Mouse (Mus musculus) midbrain, embryonic 10.5 days (tissue): Measurements from ENCODE around the gene Lrrc74b. TPM values are rescaled to one million over a fixed set of nuclear protein-coding genes. Genes with fewer than 3 reads are reported as not detected.

Source experiments
- DNase-seq: peaks from one replicate; pipeline ENCODE4 v3.0.0-alpha.2; 2017; ENCODE audit warnings: low spot score
- H3K27ac ChIP-seq: fragments of 300-500 bp; sonication (generic); replicated peaks from 2 replicates; pipeline ENCODE4 v1.5.1; 2016; ENCODE audit warnings: mild to moderate bottlenecking
- H3K27me3 ChIP-seq: fragments of 300-500 bp; sonication (generic); 2 replicates; pipeline ENCODE4 v1.6.1; 2016; ENCODE audit warnings: low read depth, mild to moderate bottlenecking; ENCODE audit not compliant: poor library complexity, severe bottlenecking
- H3K36me3 ChIP-seq: fragments of 300-500 bp; sonication (generic); 2 replicates; pipeline ENCODE4 v1.6.1; 2016; ENCODE audit warnings: mild to moderate bottlenecking, moderate library complexity
- H3K4me1 ChIP-seq: fragments of 300-500 bp; sonication (generic); 2 replicates; pipeline ENCODE4 v1.6.1; 2016
- H3K4me3 ChIP-seq: fragments of 300-500 bp; sonication (generic); 2 replicates; pipeline ENCODE4 v1.5.1; 2016; ENCODE audit warnings: mild to moderate bottlenecking, moderate library complexity
- H3K9me3 ChIP-seq: fragments of 300-500 bp; sonication (generic); replicated peaks from 2 replicates; pipeline ENCODE4 v1.6.1; 2016; ENCODE audit warnings: mild to moderate bottlenecking
- WGBS: fragments of 180-500 bp; shearing (Covaris S2); methylation state at CpG from one replicate; pipeline ENCODE4 v1.1.7; 2016; 5-methylcytosine and 5-hydroxymethylcytosine counted together
- polyA plus RNA-seq: library from polyadenylated mRNA; unstranded; fragments of >200 nt; fragmentation: Nextera tagmentation; extraction: Ambion mirVana; gene quantifications from 2 replicates; pipeline ENCODE4 v1.2.1, GENCODE M21; 2016

Lrrc74b gene
- 0.17 and 0.27 TPM in 2 replicates for polyA plus RNA-seq

DNA sequence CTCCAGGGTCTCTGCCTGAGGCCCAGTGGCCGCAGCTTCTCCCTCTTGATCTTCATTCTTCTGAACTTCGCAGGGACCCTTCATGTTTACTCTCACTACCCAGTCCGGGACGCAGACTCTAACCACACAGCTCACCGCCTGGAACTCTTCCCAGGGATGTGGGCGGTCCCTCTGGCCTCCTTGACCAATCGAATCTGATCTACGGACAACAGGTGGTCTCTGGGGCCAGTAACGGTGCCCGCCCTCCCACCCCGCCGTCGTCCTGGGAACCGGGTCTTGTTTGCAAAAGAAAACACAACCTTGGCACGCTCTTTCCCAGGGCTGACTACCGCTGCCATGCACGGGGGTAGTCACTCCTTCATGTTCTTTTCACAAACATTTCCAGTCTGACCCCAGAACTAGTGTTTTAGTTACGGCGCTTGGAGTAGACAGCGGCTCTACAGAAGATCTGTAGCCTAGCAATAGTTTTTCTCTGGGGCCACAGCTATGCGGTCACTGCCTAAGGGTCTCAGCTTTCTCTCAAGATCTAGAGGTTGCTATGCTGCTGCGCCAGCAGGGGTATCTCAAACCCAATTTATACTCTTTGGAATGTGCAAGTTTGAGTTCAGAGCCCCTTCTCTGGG, at the start of gene Lrrc74b:
Gene Lrrc74b (minus strand): TSS at position 120 of the 623 bp plus-strand sequence.
- WGBS = under 1% methylated on average over 22 of the region's 22 CpGs
- peaks cover 53% of the 10 kb centered on the region for H3K27me3 ChIP-seq

DNA sequence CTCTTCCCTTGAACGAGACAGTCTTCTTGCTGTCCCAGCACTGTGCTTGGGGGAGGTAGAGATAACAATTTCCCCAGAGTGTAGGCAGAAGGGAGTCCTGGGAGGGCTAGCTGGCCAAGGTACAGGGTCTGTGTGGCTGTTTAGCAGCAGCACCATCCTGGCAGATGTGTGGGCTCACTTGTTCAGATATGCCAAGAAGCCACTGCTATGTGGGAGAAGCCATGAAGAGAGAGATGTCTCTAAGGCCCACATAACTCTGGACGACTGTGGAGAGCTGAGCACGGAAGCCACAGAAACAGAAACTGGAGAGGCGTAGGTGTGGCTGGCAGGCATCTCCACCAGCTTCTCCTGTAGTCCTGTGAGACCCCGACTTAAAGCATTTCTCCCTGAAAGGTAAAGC, 44.6 kb upstream of the Lrrc74b start:
- Histone ChIP-seq H3K27ac (no peak overlapping the region), H3K4me1 (no peaks in the 10 kb centered on the region), H3K36me3 (no peaks in the 10 kb centered on the region), H3K4me3 (no peak overlapping the region), H3K9me3 (peaks cover 4% of the 10 kb centered on the region), H3K27me3 (no peaks in the 10 kb centered on the region)
- WGBS = 87% methylated on average over 5 of the region's 5 CpGs
- no peak for DNase-seq

More for the DNA sequence above, at the start of gene Lrrc74b:
- no peaks in the 10 kb centered on the region for H3K36me3 ChIP-seq
- H3K4me3 ChIP-seq = peak within 1 kb of the TSS; percentile 46
- H3K4me1 ChIP-seq = peaks cover 50% of the 10 kb centered on the region
- DNase-seq = peak; percentile 84
- peak within 1 kb of the TSS; percentile 76 for H3K27ac ChIP-seq
- no peaks in the 10 kb centered on the region for H3K9me3 ChIP-seq

DNA sequence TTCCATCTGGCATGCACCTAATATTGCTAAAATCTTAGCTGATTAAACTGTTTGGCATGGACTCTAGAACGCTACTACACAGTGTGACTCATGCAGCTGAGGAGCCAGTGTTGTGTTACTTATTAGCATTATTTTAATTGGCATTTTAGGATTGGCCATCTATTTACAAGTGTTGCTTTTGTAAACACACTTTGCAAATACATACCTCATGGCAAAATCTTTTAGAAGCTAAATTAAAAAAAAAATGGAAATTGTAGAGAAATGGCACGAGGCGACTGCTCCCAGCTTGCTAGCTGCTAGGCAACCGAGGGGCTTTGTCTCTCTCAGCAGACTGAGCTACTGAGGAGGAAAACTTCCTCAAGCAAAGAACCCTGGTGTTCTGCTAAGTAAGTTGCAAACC, 43.9 kb upstream of the Lrrc74b start:
- DNase-seq = no peak
- Histone ChIP-seq H3K4me3 (no peak overlapping the region), H3K9me3 (peaks cover 4% of the 10 kb centered on the region; the same call in 1 of the 2 replicates), H3K27ac (no peak overlapping the region), H3K27me3 (no peaks in the 10 kb centered on the region), H3K36me3 (no peaks in the 10 kb centered on the region), H3K4me1 (no peaks in the 10 kb centered on the region)
- WGBS = 69% methylated on average over 4 of the region's 4 CpGs

DNA sequence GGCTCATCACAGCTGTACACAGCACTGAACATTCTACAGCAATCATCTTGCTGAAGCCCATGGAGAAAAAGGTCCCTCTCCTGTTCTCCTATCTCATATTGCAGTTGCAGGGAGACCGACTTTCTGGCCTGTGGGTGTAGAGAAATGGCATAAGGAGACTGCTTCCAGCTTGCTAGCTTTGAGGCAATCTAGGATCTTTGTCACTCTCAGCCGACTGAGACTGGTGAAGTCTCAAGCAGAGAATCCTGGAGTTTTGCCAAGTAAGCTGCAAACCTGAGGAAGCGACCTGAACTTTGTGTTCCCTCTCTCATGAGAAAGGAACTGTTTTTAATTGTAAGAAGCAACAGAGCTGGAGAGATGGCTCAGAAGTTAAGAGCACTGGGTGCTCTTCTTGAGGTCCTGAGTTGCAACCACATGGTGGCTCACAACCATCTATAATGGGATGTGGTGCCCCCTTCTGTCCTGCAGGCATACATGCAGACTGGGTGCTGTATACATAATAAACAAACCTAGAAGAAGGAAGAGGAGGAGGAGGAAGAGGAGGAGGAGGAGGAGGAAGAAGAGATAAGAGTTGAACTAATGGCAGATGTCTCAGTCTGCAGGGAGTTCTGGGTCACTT, 40.0 kb upstream of the Lrrc74b start:
- Histone ChIP-seq H3K9me3 (no peaks in the 10 kb centered on the region; the same call in 1 of the 2 replicates), H3K36me3 (no peaks in the 10 kb centered on the region), H3K4me3 (no peak overlapping the region), H3K27ac (no peak overlapping the region), H3K27me3 (no peaks in the 10 kb centered on the region), H3K4me1 (no peaks in the 10 kb centered on the region)
- 75% methylated on average over 3 of the region's 3 CpGs for WGBS
- DNase-seq = no peak

DNA sequence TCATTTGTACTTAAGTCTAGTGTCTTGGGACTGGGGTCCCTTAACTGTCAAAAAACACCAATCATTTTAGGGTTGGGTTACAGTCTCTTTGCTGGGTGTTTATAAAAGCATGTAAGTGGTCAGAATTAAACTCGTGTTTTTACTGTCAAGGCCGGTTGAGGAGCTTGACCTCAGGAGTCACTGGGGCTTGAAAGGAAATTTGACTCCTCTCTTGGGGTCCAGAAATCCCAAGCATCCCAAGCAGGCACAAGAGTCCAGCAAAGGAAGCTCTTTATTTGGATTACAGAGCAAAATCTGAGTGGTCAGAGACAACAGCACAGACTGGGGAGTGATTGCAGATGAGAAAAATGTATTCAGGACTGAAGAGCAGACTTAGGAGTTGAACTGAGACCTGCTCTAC, 29.7 kb upstream of the Lrrc74b start:
- Histone ChIP-seq H3K27ac (no peak overlapping the region), H3K27me3 (no peaks in the 10 kb centered on the region), H3K9me3 (peaks cover 5% of the 10 kb centered on the region; the same call in 1 of the 2 replicates), H3K4me3 (no peak overlapping the region), H3K36me3 (no peaks in the 10 kb centered on the region), H3K4me1 (no peaks in the 10 kb centered on the region)
- DNase-seq = no peak
- WGBS = 47% methylated on average over 2 of the region's 2 CpGs

DNA sequence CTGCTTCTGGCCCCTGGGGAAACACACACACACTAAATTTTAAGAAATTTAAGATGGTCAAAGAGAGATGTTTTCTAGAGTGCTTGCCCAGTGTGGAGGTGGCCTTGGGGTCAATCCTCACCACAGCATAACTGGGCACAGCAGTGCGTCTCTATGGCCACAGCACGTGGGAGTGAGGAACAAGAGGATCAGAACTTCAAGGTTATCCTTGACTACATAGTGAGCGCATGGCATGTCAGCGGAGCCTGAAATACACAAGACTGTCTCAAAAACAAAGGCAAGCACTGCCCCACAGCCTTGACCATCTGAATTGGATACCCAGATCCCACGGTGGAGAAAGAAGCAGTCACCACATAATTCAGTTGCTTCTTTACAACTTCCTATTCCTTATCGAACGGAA, 23.5 kb upstream of the Lrrc74b start:
- no peaks in the 10 kb centered on the region for H3K36me3 ChIP-seq
- peaks cover 5% of the 10 kb centered on the region; the same call in 1 of the 2 replicates for H3K9me3 ChIP-seq
- H3K27ac ChIP-seq = no peak overlapping the region
- no peak for DNase-seq
- H3K4me3 ChIP-seq = no peak overlapping the region
- H3K4me1 ChIP-seq = no peaks in the 10 kb centered on the region
- no peaks in the 10 kb centered on the region for H3K27me3 ChIP-seq
- 89% methylated on average over 7 of the region's 7 CpGs for WGBS

DNA sequence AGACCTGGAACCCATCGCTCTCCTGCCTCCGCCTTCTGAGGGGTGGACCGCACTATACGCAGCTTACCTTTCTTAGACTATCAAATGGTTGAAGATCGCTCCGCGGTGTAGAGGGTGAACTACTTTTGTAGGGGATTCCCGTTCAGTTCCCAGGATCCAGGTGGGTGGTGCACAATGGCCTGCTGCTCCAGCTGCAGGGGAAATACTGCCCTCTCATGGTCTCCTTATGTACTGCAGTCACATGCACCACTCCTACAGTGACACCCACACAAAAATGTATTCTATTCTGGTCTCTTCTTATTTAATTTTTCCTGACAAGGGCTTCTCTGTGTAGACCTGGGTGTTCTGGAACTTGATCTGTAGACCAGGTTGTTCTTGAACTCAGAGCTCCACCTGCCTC, 22.0 kb upstream of the Lrrc74b start, which contains the start of gene Slc7a4:
Gene Slc7a4 (minus strand): TSS at position 151 of the 400 bp plus-strand sequence.
- H3K4me3 ChIP-seq = no peak within 1 kb of the TSS
- peak; percentile 55 for DNase-seq
- peaks cover 7% of the 10 kb centered on the region for H3K27me3 ChIP-seq
- peaks cover under 1% of the 10 kb centered on the region; the same call in 1 of the 2 replicates for H3K9me3 ChIP-seq
- no peaks in the 10 kb centered on the region for H3K4me1 ChIP-seq
- H3K27ac ChIP-seq = no peak within 1 kb of the TSS
- WGBS = 15% methylated on average over 8 of the region's 8 CpGs
- no peaks in the 10 kb centered on the region for H3K36me3 ChIP-seq

DNA sequence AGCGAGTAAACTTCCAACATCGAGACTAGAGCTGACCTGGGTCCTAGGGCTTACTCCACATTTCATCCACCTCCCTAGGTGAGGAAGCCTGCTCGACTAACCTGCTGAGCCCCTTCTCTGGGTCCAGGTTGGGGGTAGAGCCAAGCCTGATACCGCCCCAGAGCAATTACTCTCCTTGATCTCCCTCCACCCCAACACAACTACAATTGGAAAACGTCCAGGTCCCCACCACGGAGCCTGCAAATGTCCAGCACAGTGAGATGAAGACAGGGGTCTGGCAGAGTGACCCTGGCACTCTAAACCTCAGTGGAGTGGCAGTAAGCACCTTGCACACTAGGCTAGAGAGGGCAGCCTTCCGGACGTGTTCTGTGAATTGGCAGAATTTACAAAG, 15.8 kb upstream of the Lrrc74b start:
- peak overlapping the region; percentile 54 for H3K4me3 ChIP-seq
- no peaks in the 10 kb centered on the region for H3K9me3 ChIP-seq
- H3K27ac ChIP-seq = no peak overlapping the region; the same call in 1 of the 2 replicates
- 20% methylated on average over 8 of the region's 8 CpGs for WGBS
- H3K36me3 ChIP-seq = no peaks in the 10 kb centered on the region
- H3K27me3 ChIP-seq = peaks cover 62% of the 10 kb centered on the region
- DNase-seq = no peak
- H3K4me1 ChIP-seq = peaks cover 13% of the 10 kb centered on the region

DNA sequence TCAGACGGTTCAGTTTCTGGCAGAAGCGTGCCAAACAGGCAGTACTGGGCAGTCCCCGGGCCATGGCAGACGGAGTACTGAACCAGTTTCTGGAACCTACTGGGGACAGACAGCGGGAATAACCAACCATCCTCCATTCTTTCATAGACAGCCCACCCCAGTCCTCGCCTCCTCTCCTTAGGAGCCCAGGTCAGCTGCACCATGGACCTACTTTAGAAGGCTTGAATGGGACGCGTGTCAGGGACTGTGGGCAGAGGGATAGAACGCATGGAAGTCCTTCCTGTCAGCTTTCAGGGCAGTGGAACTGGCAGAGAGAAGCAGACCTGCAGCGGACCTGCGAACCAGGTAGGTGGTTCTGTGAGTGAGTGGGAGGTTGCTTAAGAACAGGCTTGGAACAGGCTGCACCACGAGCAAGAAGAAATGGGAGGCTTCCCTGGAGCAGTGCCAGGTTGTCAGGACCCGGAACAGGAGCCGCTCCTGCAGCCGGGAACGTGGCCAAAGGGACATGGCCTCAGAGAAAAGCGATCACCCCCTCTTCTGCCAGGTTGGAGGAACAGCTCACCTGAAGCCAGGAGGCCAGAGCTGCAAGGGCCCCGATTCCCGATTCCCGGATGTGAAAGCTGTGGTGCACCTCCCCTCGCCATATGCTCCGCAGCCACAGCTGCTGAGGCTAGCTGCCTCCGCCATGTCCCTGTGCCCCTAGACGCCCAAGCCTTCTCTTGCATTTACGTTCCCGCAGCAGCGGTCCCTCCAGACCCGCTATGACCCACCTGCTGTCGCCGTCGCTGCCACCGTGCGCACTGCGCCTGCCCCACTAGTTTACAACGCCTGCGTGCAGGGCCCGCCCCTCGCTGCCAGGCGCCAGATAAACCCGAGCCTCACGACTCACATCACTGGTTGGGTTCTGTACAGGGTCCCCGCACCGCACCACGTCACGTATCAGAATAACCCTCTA, 15.1 kb upstream of the Lrrc74b start:
- H3K4me1 ChIP-seq = peaks cover 13% of the 10 kb centered on the region
- H3K9me3 ChIP-seq = no peaks in the 10 kb centered on the region
- H3K27me3 ChIP-seq = peaks cover 62% of the 10 kb centered on the region
- no peaks in the 10 kb centered on the region for H3K36me3 ChIP-seq
- peak; percentile 38 for DNase-seq
- no peak overlapping the region; the same call in 1 of the 2 replicates for H3K27ac ChIP-seq
- peak overlapping the region; percentile 54 for H3K4me3 ChIP-seq
- 14% methylated on average over 45 of the region's 45 CpGs for WGBS

DNA sequence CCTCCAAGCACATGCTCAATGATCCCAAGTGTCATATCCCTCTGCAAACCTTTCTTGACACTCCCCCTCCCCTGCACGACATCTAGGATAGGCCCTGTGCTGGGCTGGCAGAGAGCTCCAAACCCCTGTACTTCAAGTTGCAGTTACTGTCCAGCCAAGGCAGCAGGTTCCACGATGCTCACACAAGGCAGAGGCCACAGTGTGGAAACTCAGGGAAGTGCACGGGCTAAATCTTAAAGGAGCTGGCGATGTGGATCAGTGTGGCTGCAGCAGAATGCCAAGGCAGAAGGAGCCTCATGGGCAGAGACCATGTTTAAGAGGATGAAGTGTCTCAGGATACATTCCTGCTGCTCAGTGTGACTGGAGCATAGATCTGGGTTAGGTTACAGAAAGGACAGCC, 5.1 kb upstream of the Lrrc74b start:
- WGBS = 32% methylated on average over 4 of the region's 4 CpGs
- no peak overlapping the region for H3K4me3 ChIP-seq
- no peaks in the 10 kb centered on the region for H3K9me3 ChIP-seq
- peaks cover 16% of the 10 kb centered on the region for H3K4me1 ChIP-seq
- H3K27me3 ChIP-seq = peaks cover 30% of the 10 kb centered on the region
- no peaks in the 10 kb centered on the region for H3K36me3 ChIP-seq
- no peak for DNase-seq
- no peak overlapping the region for H3K27ac ChIP-seq

DNA sequence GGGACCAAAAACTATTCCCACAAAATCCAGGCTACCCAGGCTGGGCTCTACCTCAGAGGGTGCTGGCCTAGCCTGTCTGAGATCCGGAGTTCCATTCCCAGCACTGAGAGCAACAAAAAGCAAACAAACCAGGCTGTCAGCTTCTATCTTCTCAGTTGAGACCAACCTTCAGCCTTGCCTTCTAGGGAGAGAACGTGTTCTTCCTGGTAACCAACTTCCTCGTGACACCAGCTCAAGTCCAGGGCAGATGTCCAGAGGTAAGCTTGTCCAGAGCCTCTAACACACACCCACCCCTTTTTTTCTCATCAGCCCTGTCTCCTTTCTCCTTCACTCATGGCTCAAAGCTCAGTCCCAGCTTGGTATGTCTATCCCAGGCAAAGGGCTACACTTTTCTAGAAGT, 3.7 kb upstream of the Lrrc74b start:
- no peak for DNase-seq
- no peaks in the 10 kb centered on the region for H3K36me3 ChIP-seq
- H3K4me1 ChIP-seq = peaks cover 30% of the 10 kb centered on the region
- WGBS = 72% methylated on average over 3 of the region's 3 CpGs
- H3K9me3 ChIP-seq = no peaks in the 10 kb centered on the region
- no peak overlapping the region for H3K27ac ChIP-seq
- no peak overlapping the region for H3K4me3 ChIP-seq
- peaks cover 41% of the 10 kb centered on the region for H3K27me3 ChIP-seq

DNA sequence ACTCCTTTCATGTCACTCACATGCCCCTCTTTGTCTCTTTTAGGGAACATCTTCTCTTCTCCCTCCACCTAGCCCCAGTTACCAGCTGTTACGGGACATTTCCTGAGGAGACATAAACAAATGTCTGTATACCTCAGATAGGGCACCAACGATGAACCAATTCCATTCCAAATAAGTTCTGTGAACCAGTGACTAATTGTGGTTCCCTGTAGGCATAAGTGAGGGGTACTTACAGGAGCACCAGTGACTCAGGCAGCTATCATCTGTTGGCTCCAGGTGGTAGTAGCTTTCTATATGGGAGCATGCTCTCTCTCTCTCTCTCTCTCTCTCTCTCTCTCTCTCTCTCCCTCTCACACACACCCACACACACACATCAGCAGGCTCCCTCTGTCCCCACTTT, 3.2 kb upstream of the Lrrc74b start:
- H3K4me1 ChIP-seq = peaks cover 35% of the 10 kb centered on the region
- H3K4me3 ChIP-seq = no peak overlapping the region
- H3K36me3 ChIP-seq = no peaks in the 10 kb centered on the region
- WGBS = 85% methylated on average over 2 of the region's 2 CpGs
- peaks cover 47% of the 10 kb centered on the region for H3K27me3 ChIP-seq
- no peaks in the 10 kb centered on the region for H3K9me3 ChIP-seq
- no peak overlapping the region for H3K27ac ChIP-seq
- DNase-seq = no peak
